Mouse (Mus musculus) urinary bladder, postnatal 10 days (tissue): ENCODE measurements around the gene Stk4.

Source experiments
- DNase-seq: peaks from one replicate; pipeline ENCODE4 v3.0.0; 2022; ENCODE audit warnings: low spot score

Gene Stk4

DNA sequence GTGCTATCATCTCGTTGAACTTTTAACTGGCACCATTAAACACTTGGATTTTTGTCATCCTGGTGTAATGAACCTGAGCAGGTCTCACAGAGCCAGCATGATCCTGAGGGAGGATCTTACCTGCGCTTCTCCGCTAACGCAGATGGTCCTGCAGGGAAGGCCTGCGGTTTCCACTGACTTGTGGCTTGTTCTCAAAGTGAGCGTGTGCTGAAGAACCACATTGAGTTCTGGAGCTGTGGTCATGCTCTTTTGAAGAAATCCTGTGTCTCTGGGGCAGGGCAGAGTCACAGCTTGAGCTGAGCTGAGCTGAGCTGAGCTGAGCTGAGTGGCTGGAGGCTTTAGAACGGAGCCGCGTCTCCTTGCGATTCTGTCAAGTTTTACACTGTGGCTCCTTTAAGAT is 11.5 kb downstream of the Stk4 start:
- no peak for DNase-seq

DNA sequence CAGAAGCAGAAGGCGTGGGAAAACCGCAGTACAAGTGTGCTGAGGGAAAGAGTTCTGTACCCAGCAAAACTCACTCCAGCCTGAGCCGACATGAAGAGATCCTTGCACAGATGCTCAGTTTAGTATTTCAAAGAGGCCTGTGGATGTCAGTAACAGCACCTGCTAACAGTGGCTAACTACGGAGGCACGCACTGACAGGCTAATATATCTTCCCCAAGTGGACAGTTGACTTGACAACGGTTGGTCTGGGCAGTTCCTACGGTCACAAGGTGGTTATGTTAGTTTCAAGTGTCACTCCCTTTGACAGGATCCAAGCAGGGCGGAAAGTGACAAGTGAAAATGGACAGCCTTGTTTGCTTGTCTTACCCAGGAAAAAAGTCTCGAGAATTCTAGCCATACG is 12.1 kb downstream of the Stk4 start:
- DNase-seq: no peak

DNA sequence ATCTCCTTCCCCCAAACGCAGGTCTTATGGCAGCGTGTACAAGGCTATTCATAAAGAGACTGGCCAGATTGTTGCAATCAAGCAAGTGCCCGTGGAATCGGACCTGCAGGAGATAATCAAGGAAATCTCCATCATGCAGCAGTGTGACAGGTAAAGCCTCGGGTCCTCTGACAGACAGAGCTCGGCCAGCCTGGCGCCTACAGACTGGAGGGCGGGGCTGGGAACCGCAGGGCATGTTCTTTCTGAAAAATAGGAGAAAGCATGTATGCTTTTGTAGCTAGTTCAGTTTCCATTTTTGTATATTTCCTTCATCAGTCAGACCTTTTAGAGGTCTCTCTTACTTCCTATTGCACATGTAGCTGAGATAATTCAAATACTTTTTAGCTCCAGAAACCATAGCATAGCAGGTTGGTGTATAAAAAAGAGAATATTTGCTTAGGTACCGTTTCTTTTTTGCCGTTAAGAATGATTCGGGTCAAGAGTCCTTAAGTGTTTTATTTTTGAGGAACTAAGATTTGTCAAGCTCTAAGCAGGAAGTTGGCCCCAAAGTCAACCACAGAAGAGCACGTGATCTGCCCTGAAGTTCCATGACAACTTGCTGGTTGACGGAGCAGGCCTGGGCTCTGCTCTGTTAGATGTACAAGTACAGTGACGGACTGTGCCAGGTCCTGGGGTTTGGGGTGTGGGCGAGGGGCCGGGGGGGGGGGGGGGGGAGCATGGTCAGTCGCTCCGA is 13.7 kb downstream of the Stk4 start:
- no peak for DNase-seq

DNA sequence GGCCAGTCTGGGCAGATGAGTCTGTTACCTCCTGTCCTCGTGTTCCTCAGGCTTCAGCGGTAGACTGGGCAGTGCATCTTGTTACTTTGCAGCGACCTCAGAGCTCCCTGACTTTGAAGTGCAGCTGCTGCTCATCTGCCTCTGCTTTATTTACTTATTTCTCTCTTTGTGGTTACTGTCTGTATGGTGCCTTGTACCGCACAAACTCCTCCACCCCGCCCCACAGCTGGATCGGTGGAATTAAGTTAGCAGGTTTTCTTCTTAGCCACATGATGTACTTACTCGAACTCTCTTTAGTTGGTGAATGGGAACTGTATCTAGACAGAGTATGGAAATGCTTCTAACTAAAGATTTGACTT is 14.2 kb downstream of the Stk4 start:
- no peak for DNase-seq

DNA sequence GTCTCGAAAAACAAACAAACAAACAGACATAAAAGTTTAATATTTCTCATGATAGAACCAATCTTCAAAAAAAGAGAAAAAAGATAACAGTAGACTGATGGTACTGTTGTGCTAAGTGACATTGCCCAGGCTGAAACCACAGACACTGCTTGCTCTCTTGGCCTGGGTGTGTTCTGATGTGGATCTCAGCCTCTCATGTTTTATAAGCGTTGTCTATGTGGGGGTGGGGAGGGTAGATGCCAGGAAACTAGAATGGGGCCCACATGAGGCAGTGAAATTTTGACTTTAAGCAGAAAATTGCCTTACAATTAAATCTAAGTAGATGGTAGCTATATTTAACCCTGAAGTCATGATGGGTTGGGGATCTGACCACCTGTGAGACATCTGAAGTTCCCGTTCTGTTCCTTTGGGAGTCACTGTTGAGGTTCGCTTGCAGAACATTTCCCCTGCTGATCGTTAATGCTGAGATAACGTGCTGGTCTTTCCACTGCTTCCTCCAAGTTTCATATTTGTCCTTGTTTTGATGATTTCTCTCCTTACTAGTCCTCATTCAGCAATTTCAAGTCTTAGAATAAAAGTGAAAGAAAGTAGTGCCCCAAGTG is 17.4 kb downstream of the Stk4 start:
- DNase-seq: no peak

DNA sequence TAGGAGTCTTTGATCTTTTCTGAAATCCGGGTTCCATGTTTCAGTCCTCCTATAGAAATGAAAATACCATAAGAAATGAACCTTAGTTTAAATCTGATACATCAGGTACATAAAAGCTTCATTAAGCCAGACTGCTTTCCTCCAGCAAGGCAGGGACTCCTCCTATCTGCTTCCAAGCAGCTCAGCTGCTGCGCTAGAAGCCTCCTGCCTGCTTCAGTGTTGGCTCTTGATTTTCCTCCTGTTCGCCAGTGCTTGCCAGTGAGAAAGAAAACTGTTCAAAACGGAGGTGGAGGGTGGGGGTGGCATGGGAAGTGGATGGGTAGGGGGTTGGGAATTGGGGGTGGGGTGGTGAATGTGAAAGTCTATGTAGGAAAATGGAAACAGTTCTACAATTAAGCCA is 19.4 kb downstream of the Stk4 start:
- no peak for DNase-seq

DNA sequence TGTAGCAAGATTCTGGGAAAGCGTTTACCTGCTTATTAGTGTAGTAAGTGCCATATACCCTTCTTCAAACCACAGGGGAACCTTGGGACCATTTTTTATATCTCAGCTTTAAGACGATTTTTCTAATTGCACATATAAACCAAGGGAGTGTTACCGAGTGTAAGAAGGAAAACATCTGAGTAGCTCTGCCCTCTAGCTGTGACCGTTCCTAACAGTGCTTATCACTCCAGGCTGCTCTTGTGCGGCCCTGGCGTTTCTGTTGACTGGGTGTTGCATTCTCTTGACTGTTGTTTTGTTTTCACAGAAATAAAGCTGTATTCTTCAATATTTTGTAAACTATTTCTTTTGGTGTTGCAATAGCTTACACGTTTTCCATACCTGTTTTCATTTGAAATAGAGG is 24.0 kb downstream of the Stk4 start:
- no peak for DNase-seq

DNA sequence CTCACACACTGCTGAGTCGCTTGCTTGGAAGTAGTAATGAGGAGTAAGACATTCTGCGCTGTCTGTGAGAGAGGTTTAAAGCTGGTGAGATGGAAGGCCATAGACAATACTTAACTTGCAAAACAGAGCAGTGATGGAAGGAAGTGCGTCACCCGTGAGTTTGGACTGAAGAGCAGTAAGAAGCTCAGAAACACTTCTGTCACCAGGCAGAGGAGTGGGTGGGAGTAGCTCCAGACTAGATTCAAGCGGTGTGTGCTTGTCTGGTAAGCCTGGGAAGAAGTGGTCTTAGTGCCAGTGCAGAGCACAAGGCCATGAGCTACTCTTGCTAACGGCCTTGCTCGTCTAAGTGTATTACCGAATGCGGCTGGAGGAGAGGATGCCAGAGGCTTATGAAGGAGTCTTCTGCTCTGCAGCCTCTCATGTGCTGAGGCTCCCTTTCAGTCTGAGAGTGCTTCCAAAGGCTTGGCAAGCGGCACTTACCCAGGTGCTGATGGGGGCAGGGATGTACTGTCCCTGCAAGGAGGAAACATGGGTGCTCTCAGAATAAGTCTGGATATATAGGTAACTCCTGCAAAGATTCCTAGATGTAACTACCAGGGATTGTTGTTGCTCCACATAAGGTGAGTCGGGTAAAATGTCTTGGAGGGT is 28.6 kb downstream of the Stk4 start:
- no peak for DNase-seq

DNA sequence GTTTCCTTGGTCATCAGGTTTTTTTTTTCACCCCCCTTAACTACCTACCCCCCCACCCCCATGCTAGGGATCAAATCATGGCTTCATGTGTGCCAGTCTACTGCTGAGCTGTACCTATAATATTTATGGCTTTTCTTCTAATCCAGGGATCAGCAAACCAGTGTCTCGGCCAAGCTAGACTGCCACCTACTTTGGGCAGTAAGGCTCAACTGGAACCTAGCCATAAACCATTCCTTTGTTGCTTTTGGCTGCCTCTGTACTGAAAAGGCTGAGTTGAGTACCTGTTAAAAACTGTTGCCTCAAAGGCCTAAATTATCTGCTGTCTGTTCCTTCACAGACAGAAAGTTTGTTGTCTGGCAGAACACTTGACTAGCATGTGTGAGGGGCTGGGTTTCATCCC is 31.8 kb downstream of the Stk4 start:
- no peak for DNase-seq

DNA sequence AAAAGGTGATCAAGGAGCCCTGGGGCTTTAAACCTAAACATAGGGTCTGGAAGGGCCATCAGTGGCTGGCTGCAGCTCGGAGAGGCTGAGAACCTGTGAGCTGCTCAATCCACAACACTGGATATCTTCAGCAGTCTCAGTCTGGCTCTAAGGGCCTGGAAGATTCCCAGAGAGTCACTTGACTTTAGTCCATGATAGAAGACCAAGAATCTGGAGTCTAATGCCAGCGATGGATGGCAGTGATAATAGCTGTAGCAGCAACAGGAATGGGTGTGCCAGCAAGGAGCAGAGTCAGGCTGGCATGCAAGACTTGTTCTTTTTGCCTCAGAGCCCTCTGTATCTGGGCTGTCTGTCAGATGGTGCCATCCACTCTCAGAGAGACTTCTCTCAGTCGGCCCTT is 32.2 kb downstream of the Stk4 start:
- DNase-seq: no peak

DNA sequence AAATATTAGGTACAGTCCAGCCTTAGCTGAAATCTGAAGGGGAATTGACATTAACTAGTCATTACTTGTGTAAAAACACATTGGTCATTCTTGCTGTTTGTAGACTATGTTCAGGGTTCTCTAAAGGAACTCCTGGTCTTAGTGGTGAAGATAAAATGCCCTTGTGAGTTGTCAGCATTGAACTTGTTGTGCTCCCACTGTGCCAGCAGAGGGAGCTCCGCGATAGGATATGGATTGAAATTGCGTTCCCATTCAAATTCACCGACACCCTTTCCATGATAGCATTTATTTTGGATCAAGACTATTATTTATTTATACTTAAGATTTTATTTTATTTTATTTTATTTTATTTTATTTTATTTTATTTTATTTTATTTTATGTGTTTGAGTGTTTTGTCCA is 33.4 kb downstream of the Stk4 start:
- no peak for DNase-seq

DNA sequence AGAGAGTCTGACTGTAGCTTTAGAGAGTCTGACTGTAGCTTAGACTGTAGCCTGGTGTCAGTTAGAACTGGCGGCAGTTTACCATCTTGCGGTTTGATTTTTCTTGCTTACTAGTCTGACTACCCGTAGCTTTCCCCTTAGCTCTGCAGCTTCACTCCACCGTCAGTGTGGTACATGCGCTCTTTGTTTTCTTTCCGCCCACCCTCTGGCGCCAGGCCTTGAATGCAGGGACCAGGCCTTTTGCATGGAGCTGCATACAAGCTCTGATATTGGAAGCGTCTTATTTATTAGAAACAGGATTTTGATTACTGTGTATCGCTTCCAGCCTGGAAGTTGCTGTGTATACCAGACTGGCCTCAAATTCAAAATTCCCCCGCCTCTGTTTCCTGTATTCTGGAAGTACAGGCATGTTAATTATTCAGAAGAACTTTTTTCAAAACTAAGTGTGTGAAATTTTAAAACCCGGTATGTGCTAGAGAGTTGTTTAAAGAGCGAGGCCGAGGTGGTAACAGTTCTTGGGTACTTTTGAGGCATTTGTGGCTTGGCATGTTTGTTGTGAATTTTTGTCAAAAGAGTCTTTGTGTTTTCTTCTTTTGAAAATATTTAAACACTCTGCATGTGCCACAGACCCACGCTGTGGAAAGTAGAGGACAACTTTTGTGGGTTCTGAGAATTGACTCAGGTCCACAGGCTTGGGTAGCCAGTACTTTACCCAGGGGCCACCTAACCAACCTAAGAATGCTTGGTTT is 36.3 kb downstream of the Stk4 start:
- DNase-seq: no peak

DNA sequence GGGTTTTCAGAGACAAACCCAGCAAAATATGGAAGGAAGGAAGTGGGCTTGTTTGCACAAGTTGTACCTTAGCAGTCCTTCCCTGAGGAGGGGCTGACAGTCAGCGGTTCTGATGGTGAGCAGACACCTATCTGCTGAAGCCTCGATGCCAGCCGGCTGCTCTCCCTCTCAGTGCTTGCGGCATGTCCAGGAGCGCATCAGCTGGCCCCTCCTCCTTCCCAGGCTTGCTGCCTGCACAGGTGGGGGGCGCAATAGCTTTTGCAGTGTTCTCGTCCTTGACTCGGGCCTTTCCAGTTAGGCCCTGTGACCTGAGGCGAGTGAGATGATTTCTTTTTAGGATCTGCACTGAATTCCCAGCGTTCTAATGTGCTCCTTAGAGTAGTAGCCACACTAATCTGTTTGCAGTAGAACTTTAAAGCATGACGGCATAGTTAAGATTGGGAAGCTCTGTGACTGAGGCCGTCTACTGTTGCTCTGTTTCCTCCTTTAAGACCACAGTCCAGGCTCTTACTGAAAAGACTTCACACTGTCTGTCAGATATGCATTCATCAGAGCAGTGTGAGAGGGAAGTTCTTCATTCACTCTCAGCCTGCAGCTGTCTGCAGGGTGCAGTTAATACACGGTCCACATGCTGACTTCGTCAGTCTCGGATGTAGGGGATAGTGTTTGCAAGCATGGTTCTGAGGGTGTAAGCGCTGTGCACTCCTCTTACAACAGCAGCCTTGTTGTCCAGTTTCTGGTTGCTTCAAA is 37.2 kb downstream of the Stk4 start:
- DNase-seq: no peak

DNA sequence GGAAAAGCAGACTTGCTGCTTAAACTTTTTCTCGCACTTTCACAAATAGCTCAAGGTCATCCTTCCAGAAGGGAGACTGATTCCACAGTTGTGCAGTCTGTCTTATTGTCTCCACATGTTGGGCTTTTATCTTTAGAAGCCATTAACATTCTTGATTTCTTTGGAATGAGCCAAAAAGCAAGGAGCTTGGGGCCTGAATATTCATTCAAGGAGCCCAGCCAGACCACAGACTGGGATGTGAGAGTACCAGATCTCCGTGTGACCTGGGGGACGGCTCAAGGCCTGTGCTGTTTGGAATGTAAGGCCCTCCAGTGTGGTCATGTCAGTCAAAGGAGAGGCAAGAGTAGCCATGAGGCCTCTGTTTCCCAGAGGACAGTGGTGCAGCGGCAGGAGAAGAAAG is 38.4 kb downstream of the Stk4 start:
- no peak for DNase-seq

DNA sequence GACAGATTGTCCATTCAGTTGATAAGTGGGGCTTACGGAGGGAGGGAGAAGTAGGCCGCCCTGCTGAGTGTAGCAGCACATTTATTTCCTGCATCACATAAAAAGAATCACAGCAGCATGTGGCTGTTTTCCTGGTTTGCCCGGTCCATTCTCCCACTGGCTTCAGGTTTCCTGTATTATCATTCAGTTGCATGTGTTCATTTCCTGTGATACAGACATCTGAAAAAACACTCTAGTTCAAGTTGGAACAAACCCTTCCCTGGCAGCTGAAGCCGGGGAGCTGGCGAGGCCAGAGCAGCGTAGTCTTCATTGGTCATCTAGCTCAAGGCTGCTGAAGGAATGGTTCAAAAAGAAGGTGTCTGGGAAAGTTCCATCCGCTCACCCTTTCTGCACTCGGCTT is 41.4 kb downstream of the Stk4 start:
- DNase-seq: no peak

DNA sequence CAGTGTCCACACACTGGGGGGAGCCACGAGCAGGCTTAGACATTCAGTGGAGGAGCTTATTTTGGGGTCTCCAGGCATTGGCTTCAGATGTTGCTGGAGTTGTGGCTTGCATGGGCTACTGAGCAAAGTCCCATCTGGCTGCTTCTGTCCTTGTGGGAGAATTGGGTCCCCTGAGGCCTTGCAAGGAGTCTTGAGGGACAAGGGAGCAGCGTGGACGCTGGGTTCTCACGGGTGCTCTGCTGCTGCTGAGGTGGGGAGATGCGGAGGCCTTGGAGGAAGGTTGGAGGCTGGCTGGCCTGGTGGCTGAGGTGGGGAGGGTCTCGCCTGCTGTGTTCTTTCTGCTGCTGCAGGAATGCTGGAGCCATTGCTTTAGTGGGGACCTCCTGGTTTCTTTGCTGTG is 43.9 kb downstream of the Stk4 start:
- DNase-seq: no peak

DNA sequence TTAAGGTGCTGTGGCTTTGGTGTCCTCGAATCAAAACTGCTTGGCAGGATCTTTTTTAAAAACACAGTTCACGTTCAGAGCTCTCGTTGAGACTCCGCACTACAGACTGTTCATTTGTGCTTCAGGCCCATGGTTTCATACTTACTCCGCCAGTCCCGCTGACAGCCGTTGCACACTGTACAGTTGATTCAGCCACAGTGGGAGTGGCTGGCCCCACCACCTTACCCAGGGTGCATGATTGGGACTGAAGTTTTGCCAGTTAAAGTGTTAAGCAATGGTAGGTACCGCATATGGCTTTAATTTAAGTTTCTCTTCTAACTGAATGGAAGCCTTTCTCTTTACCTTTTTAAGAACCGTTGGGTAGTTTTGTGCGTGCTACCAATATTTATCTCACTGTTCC is 45.4 kb downstream of the Stk4 start:
- no peak for DNase-seq

DNA sequence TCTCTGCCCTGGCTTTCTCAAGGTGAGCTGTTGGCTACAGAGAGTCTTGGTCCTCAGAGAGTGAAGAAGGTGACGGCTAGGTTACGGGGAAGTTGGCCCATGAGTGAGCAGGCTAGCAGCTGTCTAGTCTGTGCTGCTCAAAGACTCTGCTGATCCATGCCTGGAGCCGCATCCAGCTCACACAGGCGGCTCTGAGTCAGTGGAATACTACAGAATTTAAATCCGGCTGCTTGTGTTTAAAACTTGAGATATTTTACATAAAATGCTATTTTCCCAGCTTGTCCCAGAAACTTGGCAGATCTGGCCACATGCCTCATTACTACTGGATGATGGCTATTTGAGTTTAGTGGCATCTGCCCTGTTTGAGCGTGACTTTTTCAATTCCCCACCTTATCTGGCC is 49.4 kb downstream of the Stk4 start:
- no peak for DNase-seq

DNA sequence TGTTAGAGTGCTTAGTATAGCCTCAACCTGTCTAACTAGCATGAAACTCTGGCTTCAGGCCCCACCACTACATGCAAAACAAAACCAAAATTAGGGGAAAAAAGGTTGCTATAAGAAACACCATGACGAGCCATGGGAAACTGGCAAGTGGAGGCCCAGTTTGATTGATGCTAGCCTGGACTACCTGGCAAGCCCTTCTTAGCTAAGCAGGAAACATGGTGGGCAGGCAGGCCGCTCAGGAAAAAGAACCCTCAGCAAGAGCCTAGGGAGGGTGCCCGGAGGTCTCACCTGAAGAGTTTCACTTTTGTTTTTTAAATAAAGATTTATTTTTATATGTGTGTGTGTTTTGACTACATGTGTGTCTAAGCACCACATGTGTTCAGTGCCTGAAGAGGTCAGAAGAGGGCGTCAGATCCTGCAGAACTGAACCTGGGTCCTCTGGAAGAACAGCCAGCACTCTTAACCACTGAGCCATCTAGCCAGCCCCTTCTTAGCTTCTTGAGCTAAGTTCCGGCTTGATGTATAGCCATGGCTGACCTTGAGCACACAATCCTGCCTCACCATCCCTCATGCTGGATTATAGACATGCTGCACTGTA is 53.1 kb downstream of the Stk4 start:
- DNase-seq: no peak

DNA sequence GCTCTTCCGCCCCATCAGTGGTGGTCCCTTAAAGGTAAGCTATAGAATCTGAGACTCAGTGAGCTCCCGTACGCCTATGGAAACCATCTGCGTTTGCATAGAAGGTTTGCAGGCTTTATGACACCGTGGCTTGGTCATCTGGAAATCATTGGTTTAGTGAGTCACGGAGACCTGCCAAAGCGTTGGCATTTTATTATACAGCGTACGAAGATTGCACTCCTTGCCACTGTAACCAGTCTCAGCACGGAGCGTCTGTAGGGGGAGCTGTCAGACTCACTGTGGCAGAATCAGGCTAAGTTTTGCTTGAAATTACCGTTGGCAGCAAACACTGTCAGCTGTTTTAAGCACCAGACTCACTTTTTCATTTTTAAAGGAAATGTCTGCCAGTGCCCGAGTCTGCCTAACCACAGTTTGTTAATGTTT is 56.4 kb downstream of the Stk4 start:
- DNase-seq: no peak

DNA sequence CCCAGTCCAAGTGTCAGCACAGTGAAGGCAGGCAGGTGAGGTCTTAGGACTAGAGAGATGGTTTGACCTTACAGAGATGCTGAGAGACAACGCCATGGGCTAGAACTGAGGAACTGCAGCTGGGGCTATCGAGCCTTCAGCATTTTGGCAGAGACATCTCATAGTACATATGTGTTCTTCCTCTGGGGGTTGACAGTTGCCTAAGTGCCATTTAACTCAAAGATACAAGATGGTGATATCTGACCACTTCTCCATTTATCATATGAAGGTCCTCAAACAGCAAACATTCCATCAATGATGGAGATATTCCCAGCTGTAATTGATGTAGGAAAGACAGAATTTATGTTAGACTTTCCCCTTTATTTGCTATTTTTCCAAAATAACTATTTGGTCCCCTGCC is 57.2 kb downstream of the Stk4 start:
- no peak for DNase-seq
